Mouse (Mus musculus) brain, embryonic 14.5 days (tissue): Measurements from ENCODE around the gene Prdm5. TPM values are rescaled to one million over a fixed set of nuclear protein-coding genes. Genes with fewer than 3 reads are reported as not detected.
A peak's percentile ranks its signal among the peaks of the same experiment; 100 is the strongest.

Source experiments
- DNase-seq: peaks from one replicate; pipeline ENCODE4 v3.0.0-alpha.2; 2011; ENCODE audit warnings: low read depth
- CTCF ChIP-seq: fragments of 200-500 bp; IDR thresholded peaks from 2 replicates; pipeline ENCODE4 v1.5.1; 2012; ENCODE audit warnings: inconsistent platforms, mild to moderate bottlenecking, moderate library complexity, borderline replicate concordance; ENCODE audit not compliant: insufficient read depth, insufficient read length; ENCODE audit errors: extremely low read depth
- POLR2A ChIP-seq: fragments of 200-500 bp; IDR thresholded peaks from 2 replicates; pipeline ENCODE4 v1.6.1; 2012; ENCODE audit warnings: mild to moderate bottlenecking, inconsistent platforms, borderline replicate concordance; ENCODE audit not compliant: poor library complexity, insufficient read depth, insufficient read length, severe bottlenecking; ENCODE audit errors: extremely low read depth
- polyA plus RNA-seq: library from polyadenylated mRNA; depleted of rRNA; stranded (reverse); fragments of >200 nt; gene quantifications from 2 replicates; pipeline ENCODE4 v1.2.3, GENCODE M21; 2012; rRNA removed

The Prdm5 gene
- 5.3 and 6.0 TPM in 2 replicates for polyA plus RNA-seq

GRCm38 (mm10) chr6:65778861-65779688 lies at the start of gene Prdm5:
TSS of gene Prdm5 (plus strand) at chr6:65778988.
- TF ChIP-seq POLR2A: peak; percentile 36; the same call in 1 of the 2 replicates
- TF ChIP-seq CTCF: no peak

GRCm38 (mm10) chr6:65739442-65739841 lies 39.3 kb upstream of the Prdm5 start:
- no peak for DNase-seq
- no peak for TF ChIP-seq POLR2A

More at GRCm38 (mm10) chr6:65778861-65779688, at the start of gene Prdm5:
- DNase-seq: peak; percentile 79

- peak; percentile 36 for DNase-seq
- no peak for TF ChIP-seq POLR2A
- TF ChIP-seq CTCF: no peak
These were observed 35.5 kb upstream of the Prdm5 start for GRCm38 (mm10) chr6:65743144-65743870.

- TF ChIP-seq CTCF: no peak
- TF ChIP-seq POLR2A: no peak
- DNase-seq: no peak
These were observed 35.0 kb upstream of the Prdm5 start for GRCm38 (mm10) chr6:65743871-65744202.

- TF ChIP-seq CTCF: no peak
- DNase-seq: no peak
These were observed 20.6 kb upstream of the Prdm5 start for GRCm38 (mm10) chr6:65758214-65758613.

- TF ChIP-seq CTCF (no peak), POLR2A (no peak)
- no peak for DNase-seq
These were observed 19.6 kb upstream of the Prdm5 start for GRCm38 (mm10) chr6:65759174-65759573.

GRCm38 (mm10) chr6:65760073-65760472 lies 18.7 kb upstream of the Prdm5 start:
- DNase-seq: no peak
- TF ChIP-seq POLR2A (no peak), CTCF (no peak)

GRCm38 (mm10) chr6:65764459-65764858 lies 14.3 kb upstream of the Prdm5 start:
- TF ChIP-seq POLR2A: no peak
- no peak for TF ChIP-seq CTCF
- peak; percentile 18 for DNase-seq

DNA sequence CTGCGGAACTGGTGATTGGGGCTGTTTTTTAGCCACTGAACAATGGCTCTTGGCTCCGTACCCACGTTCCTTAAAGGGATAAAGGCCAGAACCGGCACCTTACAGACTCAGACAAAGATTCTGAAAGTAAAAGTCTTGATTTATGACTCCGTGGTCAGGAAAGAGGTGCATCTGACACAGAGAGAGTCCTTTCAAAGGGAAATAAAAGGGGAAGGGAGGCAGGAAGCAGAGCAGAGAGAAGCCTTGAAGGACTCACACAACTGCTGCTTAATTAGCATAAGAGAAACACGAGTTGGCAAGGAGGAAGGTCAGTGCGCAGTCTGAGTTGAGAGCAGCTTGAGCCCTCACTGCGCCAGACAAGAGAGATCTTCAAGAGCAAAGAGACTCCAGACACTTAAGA lies 13.7 kb upstream of the Prdm5 start:
- no peak for TF ChIP-seq POLR2A
- TF ChIP-seq CTCF: no peak
- peak; percentile 76 for DNase-seq

DNA sequence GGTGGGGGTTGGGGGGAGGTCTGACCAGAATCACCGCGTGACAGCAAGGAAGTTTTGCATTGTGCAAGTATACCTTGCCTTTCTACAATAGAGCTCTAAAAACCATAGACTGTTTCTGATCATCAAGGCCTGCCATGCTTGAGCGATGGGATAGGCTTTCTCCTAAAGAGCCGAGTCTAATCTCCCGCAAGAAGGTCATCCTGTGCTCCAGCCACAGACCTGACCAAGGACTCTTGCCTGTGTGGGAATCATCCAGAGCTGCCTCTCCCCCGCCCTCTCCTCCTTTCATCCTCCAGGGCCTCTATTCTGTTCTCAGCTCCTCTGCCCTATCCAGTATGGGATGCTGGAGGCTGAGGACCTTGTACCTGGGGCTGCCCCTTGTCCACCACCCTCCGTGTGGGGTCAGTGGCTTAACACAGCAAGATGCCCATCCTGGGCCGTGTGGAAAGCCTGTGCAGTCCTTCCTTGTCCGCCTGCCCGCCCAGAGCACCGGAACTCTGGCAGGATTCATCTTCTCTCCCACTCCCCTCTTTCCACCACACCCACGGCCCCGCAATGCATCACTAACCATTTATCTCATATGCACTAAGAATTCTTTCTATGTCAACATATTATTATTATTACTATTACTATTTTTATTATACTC lies 12.9 kb upstream of the Prdm5 start:
- TF ChIP-seq CTCF (no peak), POLR2A (no peak)
- no peak for DNase-seq

GRCm38 (mm10) chr6:65767911-65768310 lies 10.9 kb upstream of the Prdm5 start:
- TF ChIP-seq POLR2A (no peak), CTCF (no peak)
- DNase-seq: no peak

GRCm38 (mm10) chr6:65773566-65773965 lies 5.2 kb upstream of the Prdm5 start:
- DNase-seq: no peak
- TF ChIP-seq CTCF: no peak
- TF ChIP-seq POLR2A: no peak

DNA sequence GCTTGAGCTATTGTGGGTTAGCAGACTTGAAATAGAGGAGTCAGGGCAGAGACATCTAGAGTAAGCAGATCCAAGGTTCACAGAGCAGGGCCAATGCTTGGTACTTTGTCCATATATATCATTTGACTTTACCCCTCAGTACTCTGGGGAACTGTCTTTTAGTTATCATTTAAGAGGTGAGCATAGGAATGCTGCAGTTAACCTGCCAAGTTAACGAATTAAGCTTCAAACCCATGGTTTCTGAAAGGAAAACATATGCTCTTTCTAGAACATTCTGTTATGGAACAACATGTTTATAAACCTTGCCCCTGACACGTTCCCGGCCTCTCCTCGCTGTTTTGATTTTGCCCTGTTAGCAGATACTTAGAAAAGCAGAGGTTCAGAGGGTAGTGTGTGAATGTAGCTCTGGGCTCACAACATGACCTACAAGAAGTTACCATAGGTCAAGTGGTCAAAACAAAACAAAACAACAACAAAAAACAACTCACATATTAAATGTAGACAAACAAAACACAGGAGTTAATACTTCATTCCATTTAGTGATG lies 973 bp downstream of the Prdm5 start:
- DNase-seq: no peak
- TF ChIP-seq CTCF: no peak
- TF ChIP-seq POLR2A: no peak
